Mouse (Mus musculus): ENCODE measurements around the gene Upp2. TPM values are rescaled to one million over a fixed set of nuclear protein-coding genes. Genes with fewer than 3 reads are reported as not detected.

Gene Upp2
- total RNA-seq (2023), result not detected

GRCm38 (mm10) chr2:58567066-58567810 lies at the start of gene Upp2, which contains the start of gene Acvr1:
Upp2 (plus strand) TSS chr2:58567298.
Acvr1 (minus strand) TSS chr2:58567157.

Other genes starting within 250 kb of the Upp2 start
- gene Acvr1c, start 209.4 kb upstream of the Upp2 start, total RNA-seq (2023), result 0.06 TPM
- not detected for gene Gm17409, start 97.2 kb upstream of the Upp2 start, total RNA-seq (2023)
- gene Acvr1, start 141 bp upstream of the Upp2 start, total RNA-seq (2023), result not detected

Measured in CD4-positive naive resting alpha-beta T cell, adult 76 days (primary cell).